Mouse (Mus musculus): ENCODE data around the gene Tmem135.
A peak's percentile ranks its signal among the peaks of the same experiment; 100 is the strongest.

The Tmem135 gene

DNA sequence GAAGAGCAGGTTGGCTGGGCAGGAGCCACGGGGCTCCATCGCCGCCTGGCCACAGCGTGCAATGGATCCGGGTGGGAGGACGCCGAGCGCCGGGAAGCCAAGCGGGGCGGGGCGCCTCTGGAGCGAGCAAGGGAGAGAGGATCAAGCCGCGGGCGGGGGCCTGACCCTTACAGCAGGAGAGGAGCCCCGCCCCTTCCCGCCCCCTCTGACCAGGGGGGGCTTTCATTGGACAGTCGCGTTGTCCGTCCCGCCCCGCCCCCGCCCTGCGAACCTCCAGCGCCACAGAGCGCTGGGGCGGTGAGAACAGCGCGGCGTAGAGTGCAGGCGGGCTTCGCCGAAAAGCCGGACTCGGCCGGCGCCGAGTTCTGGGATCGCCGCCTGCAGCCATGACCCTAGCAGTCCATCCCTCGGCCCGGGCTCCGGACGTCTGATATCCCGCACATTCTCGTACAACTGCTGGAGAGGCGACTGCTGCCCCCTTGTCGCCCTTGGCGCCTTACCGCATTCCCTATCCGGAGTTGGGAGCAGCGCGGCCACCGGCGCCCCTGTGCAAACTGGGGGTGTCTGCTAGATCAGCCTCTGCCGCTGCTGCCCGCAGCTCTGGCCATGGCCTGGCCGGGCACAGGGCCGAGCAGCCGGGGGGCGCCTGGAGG lies at the start of gene Tmem135, which contains the start of gene Fzd4:
Gene Tmem135 (minus strand): TSS at position 142 of the 653 bp plus-strand sequence.
Gene Fzd4 (plus strand): TSS at position 275 of the 653 bp plus-strand sequence.
- peak; percentile 79 to 80 for DNase-seq (ENCODE audit: low spot score in 2 of 2)

DNA sequence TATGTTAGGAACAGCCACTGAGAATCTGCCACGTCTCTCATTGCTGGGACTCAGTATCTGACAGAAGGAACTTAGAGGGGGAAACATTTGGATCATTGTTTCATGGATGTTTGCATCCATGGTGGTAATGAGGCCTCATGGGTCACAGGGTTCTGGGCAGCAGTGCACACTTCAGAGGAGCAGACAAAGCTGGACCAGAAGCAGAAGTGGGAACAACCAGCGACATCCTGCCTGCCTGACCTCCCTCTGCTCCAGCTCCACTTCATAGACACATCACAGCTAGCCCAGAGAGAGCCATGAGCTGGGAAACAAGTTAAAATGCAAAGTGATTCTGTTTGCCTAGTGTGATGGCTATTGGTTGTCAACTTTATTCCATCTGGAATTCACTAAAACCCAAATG lies 46.3 kb upstream of the Tmem135 start:
- DNase-seq (ENCODE audit: low spot score in 2 of 2), result no peak

DNA sequence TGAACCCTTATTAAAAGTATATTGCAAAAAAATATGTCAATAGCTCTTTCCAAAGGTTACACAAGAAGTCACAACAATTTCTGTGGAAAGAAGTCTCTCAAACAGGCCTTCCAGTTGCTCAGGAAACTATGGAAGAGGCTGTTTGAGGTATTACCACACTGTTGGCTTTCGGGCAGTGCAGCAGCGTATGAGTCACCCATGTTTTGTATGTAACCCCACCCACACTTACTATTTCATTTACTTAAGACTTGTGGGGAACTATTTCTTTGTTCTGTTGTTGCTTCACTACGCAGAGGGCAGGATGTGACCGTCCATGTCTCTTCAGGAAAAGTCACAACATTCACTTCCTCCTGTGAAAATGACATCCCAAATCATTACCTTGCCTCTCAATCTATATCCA lies 41.1 kb upstream of the Tmem135 start:
- no peak for DNase-seq (ENCODE audit: low spot score in 2 of 2)

DNA sequence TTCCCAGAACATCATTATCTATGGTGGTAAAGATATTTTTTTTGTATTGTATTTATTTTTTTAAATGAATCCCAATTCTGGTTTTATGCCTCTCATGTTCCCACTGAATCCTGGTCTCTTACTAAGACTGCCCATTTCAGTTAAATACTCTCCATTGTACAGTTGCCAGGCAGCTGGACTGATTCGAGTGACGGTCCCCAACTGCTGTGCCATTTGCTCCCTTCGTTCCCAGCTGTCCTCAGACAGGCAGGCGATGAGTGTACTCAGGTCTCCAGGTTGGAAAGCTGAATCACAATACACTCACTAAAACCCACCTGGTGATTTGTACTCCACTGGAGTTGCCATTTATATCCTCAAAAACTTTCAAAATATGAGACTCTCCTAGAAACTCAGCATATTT lies 38.2 kb upstream of the Tmem135 start:
- no peak for DNase-seq (ENCODE audit: low spot score in 2 of 2)

DNA sequence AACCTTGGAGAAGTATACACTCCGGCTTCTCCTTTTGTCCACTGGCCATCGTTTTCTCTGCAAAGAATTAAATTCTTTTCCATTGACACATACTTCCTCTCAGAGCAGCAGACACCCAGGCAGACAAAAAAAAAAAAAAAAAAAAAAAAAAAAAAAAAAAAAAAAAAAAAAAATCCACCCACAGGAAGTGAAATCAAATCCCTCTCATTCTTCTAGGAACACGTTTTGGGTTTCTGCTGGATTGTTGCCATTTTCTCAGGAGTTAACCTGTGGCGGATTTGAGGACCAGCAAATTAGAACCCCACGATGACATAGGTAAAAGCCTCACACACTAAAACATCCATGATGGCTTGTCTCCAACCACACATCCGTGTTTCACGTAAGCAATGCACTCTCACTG lies 37.3 kb upstream of the Tmem135 start:
- DNase-seq (ENCODE audit: low spot score in 2 of 2), result no peak

DNA sequence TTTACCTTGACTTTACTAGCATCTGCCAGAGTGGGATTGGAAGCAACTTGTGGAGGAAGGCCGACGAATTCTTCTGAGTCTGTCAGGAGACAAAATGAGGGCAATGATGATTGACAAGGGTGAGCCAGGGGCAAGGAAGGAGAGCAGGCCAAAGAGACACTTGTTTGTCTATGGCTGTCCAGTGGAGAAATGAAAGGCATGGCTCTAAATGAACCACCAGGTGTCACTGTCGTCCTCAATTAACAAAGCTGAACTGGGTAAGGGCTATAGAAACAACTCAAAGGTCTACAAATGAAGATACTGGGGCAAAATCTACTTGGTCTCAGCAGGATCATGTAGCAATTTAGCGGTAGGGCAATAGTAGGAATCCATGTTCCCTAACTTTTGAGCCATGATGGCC lies 33.6 kb upstream of the Tmem135 start:
- DNase-seq (ENCODE audit: low spot score in 2 of 2), result peak in 1 of 2 experiments; percentile 48

DNA sequence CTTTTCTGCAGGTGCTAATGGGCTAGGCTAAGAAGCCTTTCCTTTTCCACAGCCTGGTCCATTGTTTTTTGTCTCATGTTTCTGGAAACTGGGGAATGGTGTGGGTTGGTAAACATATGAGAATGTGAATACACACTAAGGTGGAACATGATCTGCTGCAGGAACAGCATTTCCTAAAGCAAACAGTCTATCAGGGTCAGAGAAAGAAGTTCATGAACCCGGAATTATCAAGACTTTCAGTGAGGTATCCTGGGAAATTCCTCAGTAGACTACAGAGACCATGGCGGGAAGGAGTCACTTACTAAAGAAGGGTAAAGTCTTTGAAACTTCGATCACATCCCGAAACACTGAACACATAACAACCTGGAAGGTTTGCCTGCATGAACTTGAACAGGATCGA lies 32.4 kb upstream of the Tmem135 start:
- no peak for DNase-seq (ENCODE audit: low spot score in 2 of 2)

DNA sequence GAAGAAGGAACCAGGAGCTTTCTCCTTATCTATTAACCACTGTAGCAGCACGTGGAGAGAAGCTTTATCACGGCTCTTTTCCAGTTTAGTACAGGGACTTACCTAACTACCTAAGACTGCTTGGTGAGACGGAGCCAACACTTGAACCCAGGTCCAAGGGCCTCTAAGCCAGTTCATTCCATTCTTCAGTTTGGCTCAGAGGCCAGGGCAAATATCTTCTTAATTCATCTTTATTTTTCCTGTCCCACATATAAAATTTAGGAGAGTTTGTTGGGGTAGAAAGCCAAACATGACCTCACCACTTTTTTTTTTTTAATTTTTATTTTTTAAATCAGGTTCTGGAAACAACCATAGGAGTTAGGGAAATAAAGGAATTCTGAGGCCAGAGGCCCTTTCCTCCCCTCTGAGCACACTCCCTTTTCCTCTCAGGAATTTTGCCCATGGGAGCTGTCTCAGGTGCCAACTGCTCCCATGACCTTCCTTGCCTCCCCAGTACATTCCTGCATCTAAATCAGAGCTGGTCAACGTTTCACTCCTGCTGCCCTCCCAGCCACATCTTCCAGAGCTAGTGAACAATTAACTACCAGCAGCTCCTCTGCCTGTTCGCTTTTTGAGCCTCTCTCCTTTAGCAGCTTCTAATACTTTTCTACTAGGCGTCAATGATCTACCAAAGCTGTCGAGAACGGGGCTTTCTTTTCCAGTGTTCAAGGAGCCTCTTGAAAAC lies 30.0 kb upstream of the Tmem135 start:
- DNase-seq (ENCODE audit: low spot score in 2 of 2), result no peak

DNA sequence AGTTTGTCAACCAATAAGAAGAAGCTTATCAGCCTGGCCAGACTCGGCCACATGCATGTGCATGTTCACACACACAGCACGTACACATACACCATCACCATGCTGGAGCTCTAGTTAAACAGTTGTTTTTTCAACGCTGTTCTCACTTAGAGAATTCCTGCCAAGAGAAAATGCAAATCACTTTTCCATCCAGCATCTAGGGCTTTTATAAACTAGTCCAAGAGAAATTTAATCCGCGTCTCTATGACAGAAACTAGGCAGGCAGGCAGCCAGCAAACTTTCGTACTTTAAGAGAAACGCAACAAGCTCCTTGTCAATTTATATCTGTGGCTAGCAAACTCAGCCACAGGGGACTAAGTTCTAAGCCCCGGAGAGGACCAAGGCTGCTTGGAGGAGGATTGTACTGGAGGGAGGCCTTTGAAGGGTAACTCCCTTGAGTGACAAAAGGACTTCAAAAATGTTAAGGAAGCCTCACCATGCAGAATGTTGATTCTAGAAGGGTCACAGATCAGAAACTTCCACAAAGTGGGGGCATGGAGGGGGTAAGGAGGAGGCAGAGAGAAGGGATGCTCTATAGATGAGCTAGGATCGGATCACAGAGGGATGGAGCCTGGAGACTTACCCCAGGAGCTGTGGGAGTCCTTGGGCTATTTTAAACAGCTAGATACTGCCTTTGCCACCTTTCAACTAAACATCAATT lies 29.3 kb upstream of the Tmem135 start:
- peak; percentile 17 to 40 for DNase-seq (ENCODE audit: low spot score in 2 of 2)

DNA sequence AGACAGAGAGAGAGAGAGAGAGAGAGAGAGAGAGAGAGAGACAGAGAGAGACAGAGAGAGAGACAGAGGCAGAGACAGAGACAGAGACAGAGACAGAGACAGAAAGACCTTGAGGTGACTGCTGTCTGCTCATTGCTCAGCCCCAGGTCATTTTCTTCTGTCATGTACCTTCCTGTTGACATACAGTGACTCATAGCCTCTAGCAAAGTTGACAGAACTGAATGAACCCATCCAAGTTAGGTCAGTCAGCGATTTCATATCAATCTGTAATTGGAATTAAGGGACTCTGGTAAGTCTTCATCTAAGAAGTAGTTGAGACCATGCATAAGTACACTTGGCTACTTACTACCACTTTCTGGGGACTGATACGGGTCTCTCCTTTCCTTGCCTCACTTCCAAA lies 27.2 kb upstream of the Tmem135 start:
- DNase-seq (ENCODE audit: low spot score in 2 of 2), result no peak

DNA sequence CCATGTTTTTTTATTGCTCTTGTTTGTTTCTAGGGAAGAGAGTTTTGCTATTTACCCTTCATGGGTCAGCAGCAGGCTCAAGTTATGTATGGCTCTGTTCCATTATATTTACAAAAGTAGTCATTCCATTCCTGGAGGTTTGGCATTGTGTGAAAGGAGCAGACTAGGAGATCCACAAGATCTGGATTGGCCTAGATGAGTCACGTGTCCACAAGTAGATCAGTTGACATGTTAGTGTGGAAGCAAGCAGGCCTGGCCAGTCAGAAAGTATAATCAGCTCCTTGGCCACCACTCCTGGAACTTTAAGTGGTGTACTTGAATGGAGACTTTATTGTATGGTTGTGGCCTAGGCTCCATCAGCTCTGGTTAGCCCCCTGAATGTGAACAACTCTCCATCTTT lies 25.3 kb upstream of the Tmem135 start:
- no peak for DNase-seq (ENCODE audit: low spot score in 2 of 2)

DNA sequence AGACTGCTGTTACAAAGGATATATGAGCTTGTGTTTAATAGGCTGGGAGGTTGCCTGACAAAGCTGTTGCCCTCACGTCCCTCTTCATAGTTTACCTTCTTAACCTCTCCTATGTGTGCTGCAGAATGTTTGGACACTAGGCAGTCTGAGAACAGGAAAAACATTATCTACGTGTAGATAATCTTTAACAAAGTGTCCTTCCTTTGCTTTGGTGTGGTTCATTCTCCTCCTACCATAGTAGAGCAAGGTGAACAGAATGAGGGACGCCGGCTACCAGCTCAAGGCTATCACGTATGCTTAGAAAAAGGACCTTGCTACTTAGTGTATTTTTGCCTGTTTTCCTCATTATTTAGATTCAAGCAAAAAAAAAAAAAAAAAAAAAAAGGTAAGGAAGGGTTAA lies 24.8 kb upstream of the Tmem135 start:
- DNase-seq (ENCODE audit: low spot score in 2 of 2), result no peak

DNA sequence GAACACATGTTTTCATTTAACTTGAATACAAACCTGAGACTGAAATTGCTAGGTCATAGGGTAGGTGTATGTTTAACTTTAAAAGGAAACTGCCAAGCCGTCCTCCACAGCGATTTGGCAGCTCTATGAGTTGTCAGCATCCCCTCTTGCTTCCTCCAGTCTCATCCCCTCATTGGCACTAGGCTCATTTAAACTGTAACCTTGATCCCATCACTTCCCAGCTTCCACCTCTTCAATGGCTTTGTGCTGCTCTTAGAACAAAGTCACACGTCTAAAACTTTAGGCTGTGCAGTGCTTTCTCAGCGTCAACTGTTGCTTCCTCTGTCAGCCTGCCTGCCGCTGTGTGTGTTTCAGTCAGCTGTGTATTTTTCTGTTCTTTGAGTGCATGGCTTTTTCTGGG lies 23.1 kb upstream of the Tmem135 start:
- no peak for DNase-seq (ENCODE audit: low spot score in 2 of 2)

DNA sequence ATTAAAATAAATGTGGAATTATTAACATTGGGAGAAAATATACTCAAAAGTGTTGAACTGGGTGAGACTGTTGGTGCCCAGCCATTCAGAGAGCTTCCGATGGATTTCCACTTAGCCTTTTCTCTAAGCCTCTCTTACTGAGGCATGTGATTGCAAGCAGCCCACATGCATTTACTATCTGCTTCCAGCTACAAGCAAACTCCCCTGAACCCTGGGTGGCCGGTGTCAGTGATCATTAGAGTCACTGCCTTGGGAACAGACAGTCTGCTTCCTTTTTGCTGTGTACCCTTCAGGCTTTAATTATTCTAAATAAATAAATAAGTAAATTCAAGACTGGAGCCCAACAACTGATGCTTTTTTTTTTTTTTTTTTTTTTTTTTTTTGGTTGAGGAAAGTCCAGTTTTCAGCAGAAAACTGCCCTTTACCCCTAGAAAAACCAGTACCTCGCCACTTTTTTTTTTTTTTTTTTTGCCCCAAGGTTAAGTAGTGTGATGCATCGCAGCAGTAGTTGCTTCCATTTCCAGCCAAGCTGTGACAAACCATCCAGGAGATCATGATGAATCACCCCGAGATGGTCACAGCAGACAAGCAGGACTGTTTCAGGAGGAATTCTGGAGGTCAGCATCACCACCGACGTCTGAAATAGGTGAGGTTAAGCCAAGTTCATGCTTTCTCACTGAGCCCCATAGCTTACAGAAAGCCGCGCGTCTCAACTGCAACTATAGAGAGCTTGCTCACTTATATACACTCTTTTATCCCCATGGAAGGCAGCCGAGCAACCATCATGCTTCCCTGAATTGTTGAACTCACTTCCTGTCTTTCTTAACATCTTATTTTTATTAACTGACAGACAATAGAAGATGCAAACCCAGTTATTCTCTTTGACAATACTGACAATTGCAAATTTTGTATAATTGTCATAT lies 22.0 kb upstream of the Tmem135 start:
- DNase-seq (ENCODE audit: low spot score in 2 of 2), result no peak

DNA sequence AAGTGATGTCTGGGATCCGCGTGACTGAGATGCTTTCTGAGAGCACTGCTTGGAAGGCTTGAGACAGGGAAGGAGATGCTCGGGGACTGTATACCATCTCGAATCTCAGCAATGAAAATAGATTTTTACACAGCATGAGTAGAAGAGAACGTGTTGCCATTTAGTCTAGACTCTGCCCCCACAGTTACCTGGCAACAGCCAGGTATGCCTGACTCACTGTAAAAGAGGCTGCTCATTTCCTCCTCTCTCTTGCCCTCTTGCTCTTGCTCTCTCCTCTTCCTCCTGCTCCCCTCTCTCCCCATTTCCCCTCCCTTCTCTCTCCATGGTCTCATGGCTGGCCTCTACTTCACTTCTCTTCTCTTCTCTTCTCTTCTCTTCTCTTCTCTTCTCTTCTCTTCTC lies 20.6 kb upstream of the Tmem135 start:
- no peak for DNase-seq (ENCODE audit: low spot score in 2 of 2)

DNA sequence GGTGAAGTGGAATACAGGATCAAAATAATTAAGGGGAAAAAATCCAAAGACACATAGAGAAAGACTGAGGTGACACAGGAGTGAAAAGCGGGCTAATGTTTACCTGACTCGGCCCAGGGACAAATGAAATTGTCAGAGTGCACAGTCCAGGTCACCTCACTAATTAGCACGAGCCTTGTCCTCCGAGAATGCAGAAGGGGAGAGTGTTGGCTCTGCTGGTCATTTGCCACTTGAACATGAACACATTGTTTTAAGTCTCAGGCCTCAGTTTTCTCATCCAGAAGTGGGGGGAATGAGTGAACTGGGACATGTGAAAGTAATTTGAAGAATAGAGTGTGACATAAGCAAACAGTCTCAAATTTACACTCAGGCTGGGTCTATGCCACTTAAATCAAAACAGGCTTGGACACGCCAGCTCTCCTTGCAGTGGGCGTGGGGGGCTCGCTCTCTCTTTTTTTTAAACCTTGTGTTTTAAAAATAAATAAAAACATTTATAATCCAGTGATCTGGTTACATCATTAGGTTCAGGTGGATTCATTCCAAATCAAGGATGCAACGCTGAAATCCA lies 19.8 kb upstream of the Tmem135 start:
- DNase-seq (ENCODE audit: low spot score in 2 of 2), result no peak

DNA sequence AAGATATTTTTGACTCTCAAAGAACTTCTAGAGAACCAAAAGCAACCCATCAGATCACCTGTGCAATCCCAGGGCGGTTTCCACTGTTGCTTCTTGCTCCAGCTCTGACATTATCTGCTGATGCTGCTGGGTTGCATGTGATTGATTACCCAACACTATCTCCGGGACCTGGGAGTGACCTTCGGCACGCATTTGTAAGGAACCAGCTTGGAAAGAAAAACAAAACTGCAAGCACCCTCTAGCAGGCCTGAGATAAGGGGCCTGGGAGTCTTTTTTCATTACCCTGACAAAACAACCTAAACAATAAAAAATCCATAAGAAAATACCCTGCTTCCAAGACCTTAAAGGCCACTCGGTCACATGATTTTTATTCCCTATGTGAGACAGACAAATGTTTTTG lies 19.2 kb upstream of the Tmem135 start:
- no peak for DNase-seq (ENCODE audit: low spot score in 2 of 2)

DNA sequence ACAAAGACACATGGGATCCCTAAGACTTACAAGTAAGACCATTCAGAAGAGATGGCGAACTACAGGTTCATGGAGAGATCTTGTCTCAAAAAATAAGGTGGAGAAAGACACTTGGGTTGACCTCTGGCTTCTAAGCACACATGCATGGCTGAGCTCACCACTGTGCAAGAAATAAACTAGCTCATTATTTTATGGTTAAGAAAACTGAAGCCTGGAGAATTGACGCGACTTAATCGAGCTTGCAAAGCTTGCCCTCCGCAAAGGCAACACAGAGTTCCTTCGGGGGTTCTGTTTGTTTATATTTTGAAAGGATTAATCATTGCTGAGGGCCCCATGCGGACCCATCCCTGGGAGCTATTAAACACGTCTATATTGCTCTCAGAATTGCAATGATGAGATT lies 18.6 kb upstream of the Tmem135 start:
- no peak for DNase-seq (ENCODE audit: low spot score in 2 of 2)

DNA sequence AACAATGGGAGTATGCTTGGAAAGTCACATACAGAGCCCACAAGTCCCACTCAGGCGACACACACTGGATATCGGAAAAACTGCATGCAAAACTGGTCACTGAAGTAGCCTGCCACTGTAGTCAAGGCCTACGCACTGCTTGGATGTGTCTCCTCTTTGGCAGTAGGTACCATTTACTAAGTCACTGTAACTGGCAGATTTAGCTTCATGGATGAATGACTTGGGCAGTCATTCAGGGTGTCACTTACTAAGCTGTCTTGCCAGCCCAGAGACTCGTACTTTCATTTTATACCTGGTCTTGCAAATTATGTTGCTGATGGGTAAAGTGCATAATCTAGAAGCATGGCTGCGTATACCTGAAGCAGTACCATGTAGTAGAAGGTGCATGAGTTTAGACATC lies 17.3 kb upstream of the Tmem135 start:
- no peak for DNase-seq (ENCODE audit: low spot score in 2 of 2)

DNA sequence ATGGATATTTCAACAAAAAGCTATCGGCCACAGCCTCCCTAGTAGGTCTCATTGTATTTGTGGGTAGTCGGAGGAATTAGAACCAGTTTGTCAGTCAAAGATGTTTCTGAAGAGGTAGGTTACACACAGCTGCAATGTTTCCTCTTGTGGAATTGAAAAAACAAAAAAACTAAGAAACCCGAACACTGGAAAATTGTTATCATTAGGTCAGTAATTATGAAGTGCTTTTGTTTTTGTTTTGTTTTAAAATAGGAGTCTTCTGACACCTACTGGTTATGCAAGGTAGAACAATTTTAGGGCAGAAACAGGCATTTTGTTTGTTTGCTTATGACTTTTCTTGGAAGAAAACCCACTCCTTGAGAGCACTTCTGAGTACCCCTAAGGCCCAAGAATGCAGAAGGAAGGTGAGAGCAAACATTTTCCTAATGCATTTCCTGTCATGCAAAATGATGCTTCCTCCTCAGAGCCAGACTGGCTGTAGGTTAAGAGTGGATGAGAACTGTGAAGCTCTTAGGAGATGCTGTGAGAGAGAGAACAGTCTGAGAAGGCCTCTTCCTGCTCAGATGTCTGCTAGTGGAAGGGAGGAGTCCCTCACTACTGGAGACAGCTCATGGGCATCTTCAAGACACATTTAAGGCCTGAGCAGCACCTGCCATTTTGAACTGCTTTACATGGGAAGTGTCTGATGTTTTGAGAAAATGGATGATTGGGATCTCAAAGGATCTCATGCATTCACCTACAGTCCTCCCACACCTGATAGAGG lies 15.1 kb upstream of the Tmem135 start:
- no peak for DNase-seq (ENCODE audit: low spot score in 2 of 2)

DNA sequence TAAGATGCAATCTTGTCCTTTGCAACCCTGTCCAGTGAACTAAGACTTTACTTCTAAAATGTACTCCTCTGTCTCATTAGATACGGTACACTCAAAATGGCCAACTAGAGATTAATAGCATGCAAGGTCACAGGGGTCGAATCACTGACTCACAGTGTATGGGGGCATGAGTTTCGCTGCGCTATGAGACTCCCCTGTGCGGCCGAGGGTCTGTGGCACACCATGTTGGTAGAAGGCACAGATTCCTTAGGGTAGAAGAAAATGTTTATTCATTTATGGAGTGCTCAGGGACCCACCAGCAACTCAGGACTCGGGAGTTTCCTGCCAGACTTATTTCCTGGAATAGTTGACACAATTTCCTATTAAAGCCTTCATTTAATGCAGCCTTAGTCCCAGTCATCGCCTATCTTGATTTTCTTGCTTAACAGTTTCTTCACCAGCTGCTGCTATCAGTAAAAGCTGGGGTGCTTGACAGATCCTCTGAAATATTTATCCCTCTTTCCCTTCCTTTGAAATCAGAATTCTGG lies 14.2 kb upstream of the Tmem135 start:
- no peak for DNase-seq (ENCODE audit: low spot score in 2 of 2)

Data from frontal cortex, postnatal 14 days (tissue).